Mouse (Mus musculus): ENCODE results near the gene Myo6.

DNA sequence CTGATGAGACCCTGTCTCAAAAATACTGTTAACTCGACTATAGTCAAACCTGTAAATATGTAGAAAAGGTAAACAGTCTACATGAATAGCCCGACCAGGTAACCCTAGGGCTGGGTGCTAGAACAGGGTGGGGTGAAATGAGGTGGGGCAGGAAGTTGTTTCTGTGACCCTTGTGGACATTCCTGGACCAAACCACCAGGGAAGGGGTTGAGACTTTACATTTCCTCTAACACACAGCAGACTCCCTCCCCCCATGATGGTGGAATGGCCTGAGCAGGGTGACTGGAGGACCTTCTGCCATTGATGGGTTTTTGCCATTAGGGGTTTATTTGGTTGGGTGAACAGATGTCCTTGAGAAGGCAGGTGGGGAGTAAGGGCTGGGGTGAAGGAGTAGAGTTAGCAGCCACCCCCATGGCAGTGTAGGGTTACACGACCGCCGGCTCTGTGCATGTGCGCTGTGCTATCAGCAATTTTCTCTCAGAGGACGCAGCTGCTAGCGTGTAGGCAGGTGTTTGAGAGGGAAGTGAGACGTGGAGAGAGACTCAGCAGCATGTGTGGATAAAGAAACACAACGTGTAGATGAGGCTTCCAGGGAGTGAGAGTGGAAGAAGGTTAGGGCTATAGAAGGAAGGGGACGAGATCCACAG, 59.3 kb downstream of the Myo6 start:
- TF ChIP-seq E2F4 (IDR thresholded peaks at IDR 0.05; ENCODE audit: insufficient replicate concordance, low read depth, low read length) (no peak), MAZ (IDR thresholded peaks at IDR 0.05; ENCODE audit: low read depth, low read length) (no peak), NRF1 (IDR thresholded peaks at IDR 0.05; ENCODE audit: low read depth, low read length) (no peak), EP300 (IDR thresholded peaks at IDR 0.05; ENCODE audit: low read length) (no peak), POLR2A (IDR thresholded peaks at IDR 0.05; ENCODE audit: low read depth, low read length) (no peak), ETS1 (conservative IDR thresholded peaks at IDR 0.05; ENCODE audit: low read depth, low read length) (no peak), MAFK (IDR thresholded peaks at IDR 0.05; ENCODE audit: insufficient replicate concordance, low read length) (no peak), KAT2A (IDR thresholded peaks at IDR 0.05; ENCODE audit: insufficient replicate concordance, low read length) (no peak), CTCF (conservative IDR thresholded peaks at IDR 0.05 in 1 of 2, IDR thresholded peaks at IDR 0.05 in 1 of 2; ENCODE audit: low read depth in 2 of 2, low read length in 2 of 2) (no peak), USF1 (IDR thresholded peaks at IDR 0.05; ENCODE audit: low read depth, low read length) (no peak), BHLHE40 (IDR thresholded peaks at IDR 0.05; ENCODE audit: low read depth, low read length) (no peak), ZNF384 (IDR thresholded peaks at IDR 0.05; ENCODE audit: low read depth, low read length) (no peak), MXI1 (IDR thresholded peaks at IDR 0.05; ENCODE audit: low read depth, low read length) (no peak)

All from CH12.LX (cell line).